ENCODE assay signal across 27 mouse cellular contexts in genomic region chr11:32495283-32495682, GRCm38 (mm10). TPM values are rescaled to one million over a fixed set of nuclear protein-coding genes. Genes with fewer than 3 reads are reported as not detected.
"Had no signal": no experiment of that assay in that cellular context is flagged by ENCODE, and none has a peak within 500 bp of the region (broad histone marks: within the 10 kb centered on the region; RNA-seq: fewer than 3 reads in every experiment).

No protein-coding gene starts in this region.

- ATAC-seq: hindbrain, embryonic 16.5 days; hindbrain, postnatal 0 days; inflammation-experienced regulatory T-cells, adult 6 months; intestine, embryonic 15.5 days; intestine, embryonic 16.5 days; intestine, postnatal 0 days had no signal

- DNase-seq: heart, postnatal 10 days; heart, postnatal 14 days; heart, postnatal 36 days; heart, postnatal 4 days; kidney, adult 11 months; kidney, adult 18-20 months; kidney, adult 2 months; kidney, adult 8-10 months; kidney, adult 9 months; kidney, postnatal 10 days; kidney, postnatal 14 days; kidney, postnatal 25 days; kidney, postnatal 36 days; kidney, postnatal 4 days; layer of hippocampus, adult 9-11 months; layer of hippocampus, postnatal 36 days had no signal

RNA-seq across cellular contexts. Expression of gene Efcab9, which starts 36.6 kb away (rescaled TPM):
- polyA plus RNA-seq: hindbrain, embryonic 10.5 days; hindbrain, embryonic 12.5 days; hindbrain, embryonic 13.5 days; hindbrain, embryonic 14.5 days; hindbrain, embryonic 16.5 days; hindbrain, postnatal 0 days; kidney, adult 2 months; large intestine, adult 2 months had no signal
